Mouse (Mus musculus) lung, postnatal 4 days (tissue): ENCODE measurements around the gene Gdf15.

Source experiments
- DNase-seq, 2 experiments: peaks; one replicate each; pipeline ENCODE4 v3.0.0; 2021

The Gdf15 gene

GRCm38 (mm10) chr8:70628986-70629490, 3.2 kb downstream of the Gdf15 start:
- no peak for DNase-seq

GRCm38 (mm10) chr8:70627041-70627440, 5.2 kb downstream of the Gdf15 start:
- no peak for DNase-seq

- DNase-seq: peak; percentile 60 to 74
Measured at GRCm38 (mm10) chr8:70625104-70625503, 7.2 kb downstream of the Gdf15 start.

GRCm38 (mm10) chr8:70622220-70622619, 10.0 kb downstream of the Gdf15 start:
- DNase-seq: no peak

- DNase-seq: peak; percentile 80 to 84
Measured at GRCm38 (mm10) chr8:70618888-70619334, 13.3 kb downstream of the Gdf15 start.

GRCm38 (mm10) chr8:70617985-70618384, 14.3 kb downstream of the Gdf15 start:
- peak in 1 of 2 experiments; percentile 23 for DNase-seq

GRCm38 (mm10) chr8:70616645-70617044, 15.6 kb downstream of the Gdf15 start:
- peak; percentile 50 to 56 for DNase-seq

GRCm38 (mm10) chr8:70615894-70616293, 16.4 kb downstream of the Gdf15 start, which contains the start of gene Lrrc25:
Gene Lrrc25 (plus strand): TSS chr8:70616155.
- peak in 1 of 2 experiments; percentile 34 for DNase-seq

- peak in 1 of 2 experiments; percentile 40 for DNase-seq
Measured at GRCm38 (mm10) chr8:70615281-70615680, 17.0 kb downstream of the Gdf15 start.

- peak in 1 of 2 experiments; percentile 43 for DNase-seq
Measured at GRCm38 (mm10) chr8:70614469-70614868, 17.8 kb downstream of the Gdf15 start.

GRCm38 (mm10) chr8:70613763-70614162, 18.5 kb downstream of the Gdf15 start:
- DNase-seq: no peak

GRCm38 (mm10) chr8:70611849-70612248, 20.4 kb downstream of the Gdf15 start:
- peak; percentile 86 to 93 for DNase-seq

GRCm38 (mm10) chr8:70610796-70611771, 21.2 kb downstream of the Gdf15 start:
- DNase-seq: peak; percentile 87 to 93

GRCm38 (mm10) chr8:70609849-70610795, 22.1 kb downstream of the Gdf15 start:
- peak; percentile 93 to 98 for DNase-seq

- DNase-seq: peak; percentile 95 to 98
Measured at GRCm38 (mm10) chr8:70609368-70609848, 22.8 kb downstream of the Gdf15 start.

GRCm38 (mm10) chr8:70608749-70609367, 23.4 kb downstream of the Gdf15 start, which contains the start of gene Ssbp4:
Gene Ssbp4 (minus strand): TSS chr8:70608872.
- DNase-seq: no peak

GRCm38 (mm10) chr8:70607898-70608748, 24.1 kb downstream of the Gdf15 start:
- peak; percentile 59 to 77 for DNase-seq

- DNase-seq: peak in 1 of 2 experiments; percentile 33
Measured at GRCm38 (mm10) chr8:70607603-70607897, 24.7 kb downstream of the Gdf15 start.

GRCm38 (mm10) chr8:70606780-70607602, 25.3 kb downstream of the Gdf15 start:
- DNase-seq: peak in 1 of 2 experiments; percentile 26
